Mouse (Mus musculus) CH12.LX (cell line): ENCODE results near the gene Dennd5a. TPM values are rescaled to one million over a fixed set of nuclear protein-coding genes. Genes with fewer than 3 reads are reported as not detected.
A peak's percentile ranks its signal among the peaks of the same experiment; 100 is the strongest.

Source experiments
- DNase-seq: peaks from one replicate; pipeline ENCODE4 v3.0.0-alpha.2; 2013; ENCODE audit errors: extremely low read depth
- H3K27ac ChIP-seq: 2 replicates; pipeline ENCODE4 v1.5.1; 2012; ENCODE audit warnings: low read depth, mild to moderate bottlenecking, control low read depth, moderate library complexity; ENCODE audit not compliant: insufficient read depth
- H3K27me3 ChIP-seq: replicated peaks from 2 replicates; pipeline ENCODE3; 2012; ENCODE audit warnings: inconsistent platforms
- H3K36me3 ChIP-seq, 2 experiments: replicated peaks in 1 of 2; 2 replicates each; pipeline versions ENCODE3 to v1.6.1; 2012; ENCODE audit warnings: inconsistent platforms in 1 of 2, low read length in 1 of 2, mild to moderate bottlenecking in 1 of 2, mixed read lengths in 1 of 2, moderate library complexity in 1 of 2; ENCODE audit not compliant: control insufficient read depth in 1 of 2, insufficient read depth in 1 of 2
- H3K4me1 ChIP-seq, 2 experiments: 2 replicates each; pipeline ENCODE4 v1.6.1; 2012; ENCODE audit warnings: inconsistent platforms in 1 of 2, moderate library complexity in 1 of 2; ENCODE audit not compliant: insufficient read depth in 2 of 2, control insufficient read depth in 1 of 2
- H3K4me2 ChIP-seq: 2 replicates; pipeline ENCODE4 v1.6.1; 2012; ENCODE audit warnings: low read depth, mild to moderate bottlenecking, control low read depth; ENCODE audit not compliant: poor library complexity, insufficient read depth, severe bottlenecking
- H3K4me3 ChIP-seq, 3 experiments: fragments of 150-350 bp in 1 of 3; sonication (generic) in 1 of 3; replicated peaks in 1 of 3; 2 replicates each; pipeline versions ENCODE3 to v1.5.1; 2011 to 2012; ENCODE audit warnings: low read depth in 2 of 3, low read length in 2 of 3, mild to moderate bottlenecking in 2 of 3, moderate library complexity in 2 of 3, control low read depth in 1 of 3, improper control_type of control experiment in 1 of 3, inconsistent platforms in 1 of 3, mixed read lengths in 1 of 3; ENCODE audit not compliant: poor library complexity in 1 of 3
- H3K79me2 ChIP-seq: replicated peaks from 2 replicates; pipeline ENCODE4 v1.6.1; 2012; ENCODE audit warnings: mild to moderate bottlenecking, moderate library complexity; ENCODE audit not compliant: control insufficient read depth, poor library complexity, insufficient read depth, severe bottlenecking; ENCODE audit errors: extremely low read depth
- H3K9ac ChIP-seq: 2 replicates; pipeline ENCODE4 v1.6.1; 2012; ENCODE audit warnings: low read depth, mild to moderate bottlenecking, control low read depth, moderate library complexity; ENCODE audit not compliant: insufficient read depth
- H3K9me3 ChIP-seq: replicated peaks from 2 replicates; pipeline ENCODE3; 2012; ENCODE audit warnings: low read length, inconsistent platforms, mixed read lengths
- BHLHE40 ChIP-seq: IDR thresholded peaks from 2 replicates; pipeline ENCODE4 v1.6.1; 2011; ENCODE audit warnings: mild to moderate bottlenecking, low read depth, low read length, improper control_type of control experiment
- CHD1 ChIP-seq: IDR thresholded peaks from 2 replicates; pipeline ENCODE4 v1.6.1; 2012; ENCODE audit warnings: low read depth, low read length, improper control_type of control experiment, inconsistent platforms
- CTCF ChIP-seq, 2 experiments: IDR thresholded peaks in 1 of 2; conservative IDR thresholded peaks in 1 of 2; 2 replicates each; pipeline ENCODE4 v1.5.1; 2011 to 2012; ENCODE audit warnings: low read depth in 2 of 2, low read length in 2 of 2, improper control_type of control experiment in 1 of 2, inconsistent platforms in 1 of 2, mild to moderate bottlenecking in 1 of 2, moderate library complexity in 1 of 2
- EP300 ChIP-seq: IDR thresholded peaks from 2 replicates; pipeline ENCODE4 v1.6.1; 2011; ENCODE audit warnings: low read length, improper control_type of control experiment
- ETS1 ChIP-seq: conservative IDR thresholded peaks from 2 replicates; pipeline ENCODE4 v1.6.1; 2012; ENCODE audit warnings: low read depth, mild to moderate bottlenecking, inconsistent platforms, low read length, improper control_type of control experiment, moderate library complexity
- GABPA ChIP-seq: IDR thresholded peaks from 2 replicates; pipeline ENCODE4 v1.6.1; 2012; ENCODE audit warnings: low read depth, low read length, improper control_type of control experiment, inconsistent platforms; ENCODE audit not compliant: insufficient replicate concordance
- IRF4 ChIP-seq: IDR thresholded peaks from 2 replicates; pipeline ENCODE4 v1.6.1; 2014; ENCODE audit warnings: low read depth, mild to moderate bottlenecking, inconsistent platforms, low read length, improper control_type of control experiment
- JUN ChIP-seq: IDR thresholded peaks from 2 replicates; pipeline ENCODE4 v1.6.1; 2011; ENCODE audit warnings: low read depth, mild to moderate bottlenecking, low read length, improper control_type of control experiment, moderate library complexity; ENCODE audit not compliant: insufficient read depth
- KAT2A ChIP-seq: IDR thresholded peaks from 2 replicates; pipeline ENCODE4 v1.6.1; 2012; ENCODE audit warnings: low read length, improper control_type of control experiment, inconsistent platforms; ENCODE audit not compliant: insufficient replicate concordance
- MEF2A ChIP-seq: IDR thresholded peaks from 2 replicates; pipeline ENCODE4 v1.6.1; 2014; ENCODE audit warnings: low read depth, mild to moderate bottlenecking, inconsistent platforms, low read length, improper control_type of control experiment, borderline replicate concordance
- MYC ChIP-seq: IDR thresholded peaks from 2 replicates; pipeline ENCODE4 v1.6.1; 2011; ENCODE audit warnings: low read depth, mild to moderate bottlenecking, improper control_type of control experiment, low read length
- NELFE ChIP-seq: IDR thresholded peaks from 2 replicates; pipeline ENCODE4 v1.6.1; 2011; ENCODE audit warnings: low read depth, low read length, improper control_type of control experiment
- POLR2A ChIP-seq: IDR thresholded peaks from 2 replicates; pipeline ENCODE4 v1.6.1; 2011; ENCODE audit warnings: low read depth, mild to moderate bottlenecking, improper control_type of control experiment, low read length
- POLR2AphosphoS2 ChIP-seq: IDR thresholded peaks from 2 replicates; pipeline ENCODE4 v1.6.1; 2011; ENCODE audit warnings: low read depth, low read length, improper control_type of control experiment
- RAD21 ChIP-seq: IDR thresholded peaks from 2 replicates; pipeline ENCODE4 v1.6.1; 2011; ENCODE audit warnings: low read depth, mild to moderate bottlenecking, low read length, improper control_type of control experiment, moderate library complexity
- SIN3A ChIP-seq: IDR thresholded peaks from 2 replicates; pipeline ENCODE4 v1.6.1; 2012; ENCODE audit warnings: low read length, improper control_type of control experiment, inconsistent platforms
- SMC3 ChIP-seq: IDR thresholded peaks from 2 replicates; pipeline ENCODE4 v1.6.1; 2011; ENCODE audit warnings: low read depth, low read length, improper control_type of control experiment
- TCF12 ChIP-seq: IDR thresholded peaks from 2 replicates; pipeline ENCODE4 v1.6.1; 2014; ENCODE audit warnings: low read depth, mild to moderate bottlenecking, inconsistent platforms, low read length, improper control_type of control experiment
- ZC3H11A ChIP-seq: IDR thresholded peaks from 2 replicates; pipeline ENCODE4 v1.6.1; 2012; ENCODE audit warnings: low read depth, mild to moderate bottlenecking, inconsistent platforms, low read length, improper control_type of control experiment
- ZMIZ1 ChIP-seq: IDR thresholded peaks from 2 replicates; pipeline ENCODE4 v1.6.1; 2012; ENCODE audit warnings: low read depth, mild to moderate bottlenecking, inconsistent platforms, low read length, improper control_type of control experiment
- dilution Hi-C: fragments of 300-500 bp; cut with MboI; formaldehyde crosslinking; loops from 2 replicates; pipeline ENCODE4 v1.14.3; 2020; ENCODE audit warnings: low sequenced_read_pairs; ENCODE audit not compliant: extremely low pct_unique_long_range_greater_than_20kb, extremely low pct_ligation_motif_present
- in situ Hi-C: fragments of 300-500 bp; cut with MboI; formaldehyde crosslinking; loops from 3 replicates; pipeline ENCODE4 v1.14.3; 2019; ENCODE audit warnings: low sequenced_read_pairs, low pct_ligation_motif_present, low pct_unique_long_range_greater_than_20kb, mixed read lengths
- polyA plus RNA-seq: library from polyadenylated mRNA; unstranded; fragments of >175 nt; gene quantifications from 2 replicates; pipeline ENCODE4 v1.2.1, GENCODE M21; 2012; ENCODE audit warnings: low read depth; ENCODE audit not compliant: insufficient read length
- total RNA-seq, 2 experiments: library from RNA; depleted of rRNA; stranded (reverse); fragments of 300-350 nt in 1 of 2; fragments of >200 nt in 1 of 2; gene quantifications; 2 replicates each; pipeline ENCODE4 v1.2.3; 2012 to 2014

Gene Dennd5a
- total and polyA plus RNA-seq, 3 experiments: 20.7 to 29.5 (median 24.6) TPM

GRCm38 (mm10) chr7:109868498-109868897, 91.8 kb downstream of the Dennd5a start:
- dilution Hi-C loops (no loop called here), in situ Hi-C loops (no loop called here)
- TF ChIP-seq BHLHE40 (no peak), SIN3A (no peak), IRF4 (no peak), ZMIZ1 (no peak), SMC3 (peak; percentile 26), TCF12 (no peak), CTCF (conservative IDR thresholded peaks at IDR 0.05 in 1 of 2, IDR thresholded peaks at IDR 0.05 in 1 of 2; ENCODE audit: low read depth in 2 of 2, low read length in 2 of 2) (peak in 1 of 2 experiments; percentile 52; a peak in 2 of 4 replicates), GABPA (no peak), JUN (no peak)

DNA sequence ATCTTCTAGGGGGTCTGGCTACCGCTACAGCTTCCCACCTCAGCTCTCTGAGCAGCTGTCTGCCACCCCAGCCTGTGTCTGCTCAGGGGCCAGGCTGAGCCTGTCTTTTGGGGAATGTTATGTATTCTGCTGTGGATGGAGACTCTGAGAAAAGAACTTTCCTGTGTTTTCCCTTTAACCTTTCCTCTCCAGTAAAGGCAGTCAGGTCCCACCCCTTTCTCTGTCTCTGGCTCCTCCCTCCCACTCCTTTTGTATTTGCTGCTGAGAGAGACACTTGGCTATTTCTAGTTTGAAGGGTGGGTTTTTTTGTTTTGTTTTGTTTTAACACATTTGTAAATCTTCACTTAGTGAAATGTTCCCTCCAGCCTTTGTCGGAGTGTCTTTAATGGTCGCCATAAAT, 93.6 kb downstream of the Dennd5a start:
- DNase-seq: no peak
- no peaks in the 10 kb centered on the region for H3K79me2 ChIP-seq
- no peaks in the 10 kb centered on the region for H3K36me3 ChIP-seq
- no peak overlapping the region for H3K4me2 ChIP-seq
- H3K4me3 ChIP-seq: no peak overlapping the region
- no peaks in the 10 kb centered on the region for H3K9me3 ChIP-seq
- no peak overlapping the region for H3K27ac ChIP-seq
- dilution Hi-C loops (no loop called here), in situ Hi-C loops (no loop called here)
- peaks cover 0 to 10% of the 10 kb centered on the region in 2 experiments; a peak in 1 of 4 replicates for H3K4me1 ChIP-seq
- TF ChIP-seq ZC3H11A (no peak), MYC (no peak), GABPA (no peak), SIN3A (no peak), BHLHE40 (no peak), EP300 (no peak), ETS1 (no peak), RAD21 (no peak), ZMIZ1 (no peak), POLR2A (no peak), NELFE (no peak), CHD1 (no peak), MEF2A (no peak), KAT2A (no peak), POLR2AphosphoS2 (no peak)
- H3K27me3 ChIP-seq: no peaks in the 10 kb centered on the region
- H3K9ac ChIP-seq: no peak overlapping the region

More at GRCm38 (mm10) chr7:109868498-109868897, 91.8 kb downstream of the Dennd5a start:
- Histone ChIP-seq H3K4me1 (peaks cover 0 to 5% of the 10 kb centered on the region in 2 experiments; a peak in 1 of 4 replicates), H3K4me3 (no peak overlapping the region), H3K36me3 (no peaks in the 10 kb centered on the region), H3K9ac (no peak overlapping the region), H3K9me3 (no peaks in the 10 kb centered on the region), H3K79me2 (no peaks in the 10 kb centered on the region), H3K4me2 (no peak overlapping the region), H3K27ac (no peak overlapping the region), H3K27me3 (no peaks in the 10 kb centered on the region)
- DNase-seq: no peak
